Mouse (Mus musculus): ENCODE measurements around the gene Gm11127. TPM values are rescaled to one million over a fixed set of nuclear protein-coding genes. Genes with fewer than 3 reads are reported as not detected.

The Gm11127 gene
- polyA plus RNA-seq, 1 experiment from 2014 or later = 0.24 TPM

DNA sequence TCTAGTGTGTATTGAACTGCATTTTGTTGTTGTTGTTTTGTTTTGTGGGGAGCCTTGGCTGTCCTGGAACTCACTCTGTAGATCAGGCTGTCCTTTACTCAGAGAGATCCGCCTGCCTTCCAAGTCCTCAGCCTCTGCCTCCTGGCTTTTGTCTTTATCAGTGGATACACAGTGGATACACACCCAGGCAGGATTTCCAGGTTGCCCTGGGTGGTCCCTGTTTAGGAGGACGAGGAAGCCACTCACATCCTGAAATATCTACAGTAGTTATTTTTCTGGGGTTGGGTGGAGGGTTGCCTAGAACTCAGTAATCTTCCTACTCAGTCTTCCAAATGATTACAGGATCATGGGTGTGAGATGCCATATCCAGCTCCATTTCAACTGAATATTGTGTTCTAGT lies 39.2 kb downstream of the Gm11127 start:
- WGBS = 36% methylated on average over 2 of the region's 2 CpGs
- H3K9me3 ChIP-seq (replicated peaks; ENCODE audit: control insufficient read depth, low read length) = no peaks in the 10 kb centered on the region
- ATAC-seq (replicated peaks; ENCODE audit: extremely low read depth, insufficient read depth, low FRiP score) = no peak
- H3K4me3 ChIP-seq (ENCODE audit: low read length) = no peak overlapping the region
- no peak overlapping the region for H3K4me2 ChIP-seq (ENCODE audit: low read depth, low read length)
- no peak overlapping the region for H3K27ac ChIP-seq (ENCODE audit: low read length)
- H3K36me3 ChIP-seq (ENCODE audit: control insufficient read depth, insufficient read depth) = peaks cover 9% of the 10 kb centered on the region; the same call in 1 of the 2 replicates
- no peaks in the 10 kb centered on the region for H3K27me3 ChIP-seq (ENCODE audit: control insufficient read depth, insufficient read depth, low read length)
- peaks cover 6% of the 10 kb centered on the region for H3K4me1 ChIP-seq (ENCODE audit: control insufficient read depth, insufficient read depth, low read length)
- H3K9ac ChIP-seq (ENCODE audit: low read length) = no peak overlapping the region

- H3K36me3 ChIP-seq (ENCODE audit: control insufficient read depth, insufficient read depth) = peaks cover 9% of the 10 kb centered on the region; the same call in 1 of the 2 replicates
- WGBS = 82% methylated on average over 5 of the region's 5 CpGs
- H3K4me2 ChIP-seq (ENCODE audit: low read depth, low read length) = no peak overlapping the region
Observed at GRCm38 (mm10) chr17:36017046-36017445, 41.1 kb downstream of the Gm11127 start.

GRCm38 (mm10) chr17:36014977-36015376 lies 43.2 kb downstream of the Gm11127 start:
- Histone ChIP-seq H3K4me2 (ENCODE audit: low read depth, low read length) (no peak overlapping the region), H3K36me3 (ENCODE audit: control insufficient read depth, insufficient read depth) (peaks cover 9% of the 10 kb centered on the region; the same call in 1 of the 2 replicates), H3K9ac (ENCODE audit: low read length) (no peak overlapping the region), H3K9me3 (replicated peaks; ENCODE audit: control insufficient read depth, low read length) (no peaks in the 10 kb centered on the region), H3K4me1 (ENCODE audit: control insufficient read depth, insufficient read depth, low read length) (no peaks in the 10 kb centered on the region), H3K27me3 (ENCODE audit: control insufficient read depth, insufficient read depth, low read length) (no peaks in the 10 kb centered on the region), H3K4me3 (ENCODE audit: low read length) (no peak overlapping the region), H3K27ac (ENCODE audit: low read length) (no peak overlapping the region)
- WGBS = 86% methylated on average over 5 of the region's 5 CpGs
- ATAC-seq (replicated peaks; ENCODE audit: extremely low read depth, insufficient read depth, low FRiP score) = no peak

More at GRCm38 (mm10) chr17:36017046-36017445, 41.1 kb downstream of the Gm11127 start:
- no peak overlapping the region for H3K4me3 ChIP-seq (ENCODE audit: low read length)
- no peaks in the 10 kb centered on the region for H3K27me3 ChIP-seq (ENCODE audit: control insufficient read depth, insufficient read depth, low read length)
- H3K4me1 ChIP-seq (ENCODE audit: control insufficient read depth, insufficient read depth, low read length) = no peaks in the 10 kb centered on the region
- H3K9me3 ChIP-seq (replicated peaks; ENCODE audit: control insufficient read depth, low read length) = no peaks in the 10 kb centered on the region
- H3K27ac ChIP-seq (ENCODE audit: low read length) = no peak overlapping the region
- no peak overlapping the region for H3K9ac ChIP-seq (ENCODE audit: low read length)
- ATAC-seq (replicated peaks; ENCODE audit: extremely low read depth, insufficient read depth, low FRiP score) = no peak

Other genes starting within 250 kb of the Gm11127 start
- 60.9 and 62.6 TPM in 2 replicates for gene Ier3, start 236.7 kb downstream of the Gm11127 start, polyA plus RNA-seq (2015; fragmentation: Nextera tagmentation; extraction: Ambion mirVana)
- gene Flot1, start 235.1 kb downstream of the Gm11127 start, polyA plus RNA-seq (2015; fragmentation: Nextera tagmentation; extraction: Ambion mirVana) = 119 and 134 TPM in 2 replicates
- 634 and 654 TPM in 2 replicates for gene Tubb5, start 220.1 kb downstream of the Gm11127 start, polyA plus RNA-seq (2015; fragmentation: Nextera tagmentation; extraction: Ambion mirVana)
- gene Mdc1, start 216.9 kb downstream of the Gm11127 start, polyA plus RNA-seq (2015; fragmentation: Nextera tagmentation; extraction: Ambion mirVana) = 14.7 and 15.0 TPM in 2 replicates
- gene Nrm, start 197.1 kb downstream of the Gm11127 start, polyA plus RNA-seq (2015; fragmentation: Nextera tagmentation; extraction: Ambion mirVana) = 45.9 and 46.9 TPM in 2 replicates
- gene Ppp1r18, start 192.8 kb downstream of the Gm11127 start, polyA plus RNA-seq (2015; fragmentation: Nextera tagmentation; extraction: Ambion mirVana) = 19.6 and 20.1 TPM in 2 replicates
- 27.4 and 29.2 TPM in 2 replicates for gene Dhx16, start 178.6 kb downstream of the Gm11127 start, polyA plus RNA-seq (2015; fragmentation: Nextera tagmentation; extraction: Ambion mirVana)
- 33.7 and 34.6 TPM in 2 replicates for gene 2310061I04Rik, start 160.9 kb downstream of the Gm11127 start, polyA plus RNA-seq (2015; fragmentation: Nextera tagmentation; extraction: Ambion mirVana)
- gene Atat1, start 148.3 kb downstream of the Gm11127 start, polyA plus RNA-seq (2015; fragmentation: Nextera tagmentation; extraction: Ambion mirVana) = 41.1 and 45.5 TPM in 2 replicates
- 70.1 and 77.3 TPM in 2 replicates for gene Mrps18b, start 142.0 kb downstream of the Gm11127 start, polyA plus RNA-seq (2015; fragmentation: Nextera tagmentation; extraction: Ambion mirVana)
- gene Ppp1r10, start 141.9 kb downstream of the Gm11127 start, polyA plus RNA-seq (2015; fragmentation: Nextera tagmentation; extraction: Ambion mirVana) = 25.3 and 28.7 TPM in 2 replicates
- gene Abcf1, start 88.6 kb downstream of the Gm11127 start, polyA plus RNA-seq (2015; fragmentation: Nextera tagmentation; extraction: Ambion mirVana) = 63.2 and 66.5 TPM in 2 replicates
- 34.5 and 36.6 TPM in 2 replicates for gene Gnl1, start 78.5 kb downstream of the Gm11127 start, polyA plus RNA-seq (2015; fragmentation: Nextera tagmentation; extraction: Ambion mirVana)
- gene Prr3, start 78.1 kb downstream of the Gm11127 start, polyA plus RNA-seq (2015; fragmentation: Nextera tagmentation; extraction: Ambion mirVana) = 13.5 and 15.6 TPM in 2 replicates
- gene H2-T24, start 37.8 kb downstream of the Gm11127 start, polyA plus RNA-seq (2015; fragmentation: Nextera tagmentation; extraction: Ambion mirVana) = 1.8 and 2.5 TPM in 2 replicates
- 9.6 and 19.7 TPM in 2 replicates for gene H2-T23, start 25.5 kb downstream of the Gm11127 start, polyA plus RNA-seq (2015; fragmentation: Nextera tagmentation; extraction: Ambion mirVana)
- 10.1 and 12.6 TPM in 2 replicates for gene H2-T22, start 15.6 kb downstream of the Gm11127 start, polyA plus RNA-seq (2015; fragmentation: Nextera tagmentation; extraction: Ambion mirVana)
- gene Gm6034, start 15.4 kb downstream of the Gm11127 start, polyA plus RNA-seq (2015; fragmentation: Nextera tagmentation; extraction: Ambion mirVana) = not detected in 2 replicates
- gene Gm19684, start 63.3 kb upstream of the Gm11127 start, polyA plus RNA-seq (2015; fragmentation: Nextera tagmentation; extraction: Ambion mirVana) = 0.21 TPM in 1 of 2 replicates, not detected in the other
- 0.22 and 0.39 TPM in 2 replicates for gene Gm7030, start 71.1 kb upstream of the Gm11127 start, polyA plus RNA-seq (2015; fragmentation: Nextera tagmentation; extraction: Ambion mirVana)
- gene Gm8909, start 110.2 kb upstream of the Gm11127 start, polyA plus RNA-seq (2015; fragmentation: Nextera tagmentation; extraction: Ambion mirVana) = 1.8 and 1.9 TPM in 2 replicates
- gene H2-T3, start 131.9 kb upstream of the Gm11127 start, polyA plus RNA-seq (2015; fragmentation: Nextera tagmentation; extraction: Ambion mirVana) = 0.21 and 0.97 TPM in 2 replicates
- 73.2 and 89.1 TPM in 2 replicates for gene Rpp21, start 199.7 kb upstream of the Gm11127 start, polyA plus RNA-seq (2015; fragmentation: Nextera tagmentation; extraction: Ambion mirVana)
- 10.4 and 10.7 TPM in 2 replicates for gene Trim39, start 213.9 kb upstream of the Gm11127 start, polyA plus RNA-seq (2015; fragmentation: Nextera tagmentation; extraction: Ambion mirVana)
- not detected in 2 replicates for gene H2-M10.2, start 228.1 kb upstream of the Gm11127 start, polyA plus RNA-seq (2015; fragmentation: Nextera tagmentation; extraction: Ambion mirVana)

All from heart, embryonic 16.5 days (tissue).